Mouse (Mus musculus): Measurements from ENCODE around the gene Dok5.

The Dok5 gene

GRCm38 (mm10) chr2:170731632-170732561, at the start of gene Dok5:
Dok5 (plus strand) TSS chr2:170731807.
- no peak for DNase-seq

DNA sequence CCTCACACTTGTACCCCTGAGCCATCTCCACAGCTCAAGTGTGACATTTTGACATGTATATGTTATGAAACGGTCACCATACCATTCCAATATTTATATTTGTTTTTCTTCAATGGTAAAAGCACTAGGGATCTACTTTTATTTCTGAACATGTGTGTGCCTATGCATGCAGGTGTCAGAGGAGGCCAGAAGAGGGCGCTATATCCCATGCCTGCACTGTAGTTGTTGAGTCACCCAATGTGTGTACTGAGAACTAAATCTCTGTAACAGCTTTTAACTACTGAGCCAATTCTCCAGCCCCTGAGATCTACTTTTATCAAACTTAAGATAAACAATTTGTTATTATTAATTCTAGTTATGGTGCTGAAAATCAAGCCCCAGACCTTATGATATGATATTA, 48.2 kb upstream of the Dok5 start:
- DNase-seq = no peak

GRCm38 (mm10) chr2:170695071-170695936, 36.3 kb upstream of the Dok5 start:
- no peak for DNase-seq

DNA sequence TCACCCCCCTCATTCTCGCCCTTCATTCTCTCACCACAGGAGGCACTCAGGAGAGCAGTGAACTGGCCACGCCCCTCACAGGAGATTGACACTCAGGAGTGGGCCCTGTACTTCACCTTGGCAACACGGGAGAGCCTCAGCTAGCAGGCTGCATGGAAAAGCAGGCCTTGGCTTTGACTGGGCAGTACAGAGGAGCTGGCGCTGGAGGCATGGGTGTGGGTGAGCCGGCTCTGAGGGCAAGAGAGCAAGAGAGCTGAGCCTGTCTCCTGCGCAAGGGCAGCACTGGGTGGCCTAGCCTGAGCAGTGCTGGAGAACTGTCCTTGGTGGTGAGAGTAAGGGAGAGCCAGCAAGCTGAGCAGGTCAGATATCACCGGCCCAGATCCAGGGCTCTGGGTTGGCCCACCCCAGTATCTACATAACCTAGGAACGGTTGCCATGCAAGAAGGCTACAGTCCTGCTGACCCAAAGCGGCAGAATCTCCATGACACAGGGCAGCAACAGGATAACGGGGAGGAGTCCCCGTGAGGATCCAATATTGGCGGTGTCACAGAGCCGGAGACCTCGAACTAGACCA, 35.6 kb upstream of the Dok5 start:
- DNase-seq = no peak

GRCm38 (mm10) chr2:170700471-170700870, 31.1 kb upstream of the Dok5 start:
- DNase-seq = no peak

GRCm38 (mm10) chr2:170706488-170706887, 25.1 kb upstream of the Dok5 start:
- no peak for DNase-seq

- no peak for DNase-seq
Observed at GRCm38 (mm10) chr2:170707672-170708071, 23.9 kb upstream of the Dok5 start.

DNA sequence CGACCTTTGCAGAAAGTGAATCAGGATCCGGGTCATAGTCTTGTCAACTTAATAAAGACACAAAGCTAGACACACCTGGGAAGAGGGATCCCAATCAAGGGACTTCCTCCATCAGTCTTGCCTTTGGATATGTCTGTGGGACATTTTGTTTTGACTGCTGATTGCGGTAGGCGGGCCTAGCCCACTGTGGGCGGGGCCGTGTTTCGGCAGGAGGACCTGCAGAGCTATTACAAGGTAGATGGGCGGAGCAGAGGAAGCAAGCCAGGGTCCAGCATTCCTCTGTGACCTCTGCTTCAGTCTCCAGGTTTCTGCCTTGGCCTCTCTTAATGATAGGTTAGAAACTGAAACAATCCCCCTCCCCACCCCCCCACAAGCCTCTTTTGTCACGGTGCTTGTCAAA, 22.7 kb upstream of the Dok5 start:
- no peak for DNase-seq

DNA sequence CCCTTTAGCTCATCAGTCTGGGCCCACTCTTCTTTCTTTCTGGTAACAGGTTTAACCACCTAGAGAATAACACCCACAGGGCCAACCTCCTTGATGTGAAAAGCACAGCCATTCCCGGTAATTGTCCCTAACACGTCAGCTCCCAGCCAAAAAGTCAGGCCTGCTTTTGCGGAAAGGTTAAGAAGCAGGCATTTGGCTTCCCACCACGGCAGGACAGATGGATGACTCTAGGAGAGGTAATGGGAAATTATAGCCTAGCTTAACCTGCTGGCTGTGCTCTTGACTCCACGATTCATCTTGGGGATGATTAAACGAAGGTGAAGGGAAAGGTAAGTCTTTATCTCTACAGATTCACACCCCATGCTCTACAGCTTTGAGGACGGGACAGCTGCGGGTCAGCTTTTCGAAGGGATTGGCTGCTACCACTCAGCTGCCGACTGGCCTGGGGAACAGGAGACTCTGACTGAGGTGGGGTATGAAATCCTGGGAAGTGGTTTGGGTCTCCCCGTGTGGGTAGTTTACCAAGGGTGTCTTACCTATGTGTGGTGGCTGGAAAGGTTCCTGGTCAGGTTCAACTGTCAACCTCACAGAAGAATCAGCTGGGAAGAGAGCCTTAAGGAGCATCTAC, 18.8 kb upstream of the Dok5 start:
- DNase-seq = no peak

- DNase-seq = no peak
Observed at GRCm38 (mm10) chr2:170720386-170720785, 11.2 kb upstream of the Dok5 start.

DNA sequence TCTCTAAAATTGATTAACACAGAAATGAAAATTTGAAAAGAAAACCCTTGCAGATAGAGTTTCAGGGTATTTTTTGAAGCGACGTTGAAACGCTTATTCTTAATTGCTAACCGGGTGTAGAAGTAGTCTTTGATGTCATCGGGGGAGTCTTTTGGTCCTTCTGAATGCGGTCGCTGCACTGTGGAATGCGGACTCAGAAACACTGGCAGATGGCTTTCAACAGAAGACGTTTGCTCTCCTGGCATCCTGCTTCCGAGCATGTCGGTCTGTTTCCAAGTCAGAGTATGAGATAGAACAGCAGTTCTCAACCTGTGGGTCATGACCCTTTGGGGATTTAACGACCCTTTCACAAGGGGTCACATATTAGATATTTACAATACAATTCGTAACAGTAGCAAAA, 7.5 kb upstream of the Dok5 start:
- DNase-seq = no peak

- no peak for DNase-seq
Observed at GRCm38 (mm10) chr2:170724716-170725115, 6.9 kb upstream of the Dok5 start.

- no peak for DNase-seq
Observed at GRCm38 (mm10) chr2:170725796-170726195, 5.8 kb upstream of the Dok5 start.

DNA sequence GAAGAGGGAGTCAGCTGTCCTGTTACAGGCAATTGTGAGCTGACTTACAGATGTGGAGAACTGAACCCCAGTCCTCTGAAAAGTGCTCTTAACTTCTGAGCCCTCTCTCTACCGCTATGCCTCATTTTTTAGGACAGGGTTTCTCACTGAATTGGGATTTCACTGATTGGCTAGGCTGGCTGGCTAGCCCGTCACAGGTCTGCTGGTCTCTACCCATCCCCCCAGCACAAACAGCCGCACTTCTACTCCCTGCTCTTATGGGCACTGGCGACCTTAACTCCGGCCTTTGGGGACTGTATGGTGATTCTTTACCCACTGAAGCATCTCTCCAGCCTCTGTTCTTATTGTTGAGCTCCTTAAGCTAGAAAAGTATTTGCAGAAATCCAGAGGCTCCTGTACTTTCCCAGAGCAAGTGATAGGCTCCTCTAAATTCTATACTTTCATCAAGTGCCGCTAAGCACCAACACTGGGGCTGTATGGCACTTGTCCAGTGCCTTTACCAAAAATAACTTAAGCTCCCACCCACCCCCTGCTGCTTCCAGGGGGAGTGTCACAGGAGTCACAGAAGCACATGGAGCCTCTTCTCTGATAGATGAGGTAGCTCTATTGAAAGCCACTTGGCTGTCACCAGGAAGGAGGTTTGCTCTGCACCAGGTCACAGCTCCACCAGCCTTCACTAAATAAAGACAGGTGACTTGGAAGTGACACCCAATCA, 4.5 kb upstream of the Dok5 start:
- no peak for DNase-seq

- no peak for DNase-seq
Observed at GRCm38 (mm10) chr2:170728864-170729263, 2.7 kb upstream of the Dok5 start.

GRCm38 (mm10) chr2:170729661-170730060, 1.9 kb upstream of the Dok5 start:
- no peak for DNase-seq

DNA sequence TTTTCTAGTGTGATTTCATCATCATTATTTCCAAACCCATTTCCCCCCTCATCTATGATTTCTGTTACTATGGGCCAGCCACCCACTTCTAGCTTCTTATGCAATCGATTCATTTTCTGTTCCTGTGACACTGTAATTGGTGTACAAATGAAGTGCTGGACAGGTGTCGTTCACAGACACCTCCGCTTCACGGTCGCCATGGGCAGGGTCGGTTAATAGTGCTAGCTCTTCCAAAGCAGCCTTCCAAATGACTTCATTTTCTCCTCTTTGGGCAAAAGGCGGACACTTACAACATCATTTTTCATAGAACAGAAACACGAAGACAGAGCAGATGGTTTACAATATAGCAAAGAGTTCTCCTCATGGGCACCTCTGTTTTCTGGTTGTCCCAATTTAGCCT, 1.5 kb upstream of the Dok5 start:
- DNase-seq = no peak

- DNase-seq = no peak
Observed at GRCm38 (mm10) chr2:170730781-170731180, 826 bp upstream of the Dok5 start.

- DNase-seq = no peak
Observed at GRCm38 (mm10) chr2:170731205-170731604, 402 bp upstream of the Dok5 start.

DNA sequence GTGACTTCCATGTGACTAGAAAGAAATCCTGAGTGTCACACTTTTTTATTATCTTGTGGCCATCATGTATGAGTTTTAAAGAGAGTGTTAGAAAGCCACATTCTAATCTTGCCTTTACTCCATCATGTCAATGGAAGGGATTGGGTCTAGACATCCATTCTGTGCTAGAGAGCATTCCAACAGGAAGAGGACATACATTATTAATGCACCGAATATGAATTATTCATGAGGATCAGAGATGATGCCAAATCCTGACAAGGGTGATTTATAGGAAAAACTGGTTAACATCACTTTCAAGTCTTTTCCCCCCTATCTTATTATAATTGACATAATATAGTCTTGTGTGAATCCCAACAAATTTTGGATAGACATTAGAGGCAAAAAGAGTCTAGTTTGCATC, 2.1 kb downstream of the Dok5 start:
- no peak for DNase-seq

GRCm38 (mm10) chr2:170734446-170734845, 2.8 kb downstream of the Dok5 start:
- DNase-seq = no peak

DNA sequence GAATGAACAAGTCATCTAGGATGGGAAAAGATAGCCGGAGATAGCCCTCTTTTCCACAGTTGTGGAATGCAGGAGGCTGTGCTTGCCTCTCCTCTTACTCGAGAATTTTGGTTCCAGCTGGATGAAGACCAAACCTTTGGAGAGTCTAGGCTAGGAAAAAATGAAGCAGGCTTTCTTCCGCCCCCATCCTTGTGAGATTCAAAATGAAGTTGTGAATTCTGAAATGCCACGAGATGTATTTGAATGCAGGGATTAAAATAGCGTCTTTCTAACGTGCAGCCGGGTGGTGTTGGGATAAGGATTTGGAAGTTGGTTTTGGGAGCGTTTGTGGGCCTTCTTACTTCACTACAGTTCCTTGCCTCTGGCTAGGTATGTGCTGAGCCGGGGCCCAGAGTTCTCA, 6.8 kb downstream of the Dok5 start:
- DNase-seq = no peak

Data from spleen, adult 18-20 months (tissue).